Mouse (Mus musculus) lung, embryonic 16.5 days (tissue): ENCODE data around the gene Rabgef1. TPM values are rescaled to one million over a fixed set of nuclear protein-coding genes. Genes with fewer than 3 reads are reported as not detected.

Source experiments
- ATAC-seq: fragments of 200-750 bp; cut with Nextera tagmentation; 2 replicates; pipeline ENCODE4 v1.8.0; 2017; ENCODE audit warnings: low read depth, mild to moderate bottlenecking, moderate library complexity
- H3K27ac ChIP-seq: fragments of 300-500 bp; sonication (generic); 2 replicates; pipeline ENCODE4 v1.5.1; 2014; ENCODE audit warnings: mild to moderate bottlenecking, control low read depth, low read length
- H3K27me3 ChIP-seq: fragments of 300-500 bp; sonication (generic); 2 replicates; pipeline ENCODE4 v1.6.1; 2014; ENCODE audit warnings: low read depth, low read length, mixed read lengths; ENCODE audit not compliant: control insufficient read depth, insufficient read depth
- H3K36me3 ChIP-seq: fragments of 300-500 bp; sonication (generic); 2 replicates; pipeline ENCODE4 v1.6.1; 2014; ENCODE audit warnings: low read length; ENCODE audit not compliant: control insufficient read depth, insufficient read depth
- H3K4me1 ChIP-seq: fragments of 300-500 bp; sonication (generic); replicated peaks from 2 replicates; pipeline ENCODE4 v1.6.1; 2014; ENCODE audit warnings: low read length, mixed read lengths; ENCODE audit not compliant: control insufficient read depth, insufficient read depth
- H3K4me2 ChIP-seq: fragments of 300-500 bp; sonication (generic); 2 replicates; pipeline ENCODE4 v1.6.1; 2014; ENCODE audit warnings: low read depth, low read length, control low read depth
- H3K4me3 ChIP-seq: fragments of 300-500 bp; sonication (generic); 2 replicates; pipeline ENCODE4 v1.5.1; 2014; ENCODE audit warnings: mild to moderate bottlenecking, low read length, control low read depth
- H3K9ac ChIP-seq: fragments of 300-500 bp; sonication (generic); 2 replicates; pipeline ENCODE4 v1.6.1; 2014; ENCODE audit warnings: low read length, control low read depth
- H3K9me3 ChIP-seq: fragments of 300-500 bp; sonication (generic); 2 replicates; pipeline ENCODE4 v1.6.1; 2016; ENCODE audit warnings: low read length; ENCODE audit not compliant: control insufficient read depth
- WGBS: fragments of 180-500 bp; shearing (Covaris S2); extraction: QIAGEN DNeasy Blood & Tissue Kit; methylation state at CpG from one replicate; pipeline ENCODE4 v1.1.7; 2014; 5-methylcytosine and 5-hydroxymethylcytosine counted together
- polyA plus RNA-seq: library from polyadenylated mRNA; unstranded; fragments of >200 nt; fragmentation: Nextera tagmentation; extraction: Ambion mirVana; gene quantifications from 2 replicates; pipeline ENCODE4 v1.2.1, GENCODE M21; 2015

Rabgef1 gene
- 31.1 and 32.4 TPM in 2 replicates for polyA plus RNA-seq

DNA sequence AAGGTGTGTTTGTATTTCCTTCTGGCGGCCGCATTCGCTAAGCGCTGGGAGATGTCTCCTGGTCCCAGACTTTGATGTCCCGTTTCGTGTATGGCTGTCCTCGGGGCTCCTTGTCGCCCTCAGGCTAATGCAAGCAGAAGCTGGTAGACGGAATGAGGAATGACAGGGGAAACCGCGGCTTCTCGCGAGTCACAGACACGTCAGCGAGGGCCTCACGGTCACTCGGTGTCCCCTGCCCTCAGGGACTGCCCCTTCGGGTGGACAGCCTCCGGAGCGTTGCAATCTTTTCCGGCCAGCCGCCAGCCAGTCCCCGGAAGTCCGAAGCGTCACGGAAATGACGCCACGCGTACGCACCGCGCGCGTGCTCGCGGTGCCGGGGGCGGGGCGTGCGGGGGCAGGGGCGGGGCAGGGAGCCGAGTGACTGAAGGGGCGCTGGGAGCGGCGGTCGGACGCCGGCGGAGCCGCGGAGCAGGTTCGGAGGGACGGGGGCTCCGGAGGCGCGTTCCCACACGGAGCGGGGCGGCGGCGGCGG lies at the start of gene Rabgef1:
TSS of gene Rabgef1 (plus strand) at position 376 of the 532 bp plus-strand sequence.
- Histone ChIP-seq H3K9ac (peak within 1 kb of the TSS; percentile 78), H3K36me3 (no peaks in the 10 kb centered on the region), H3K4me1 (peaks cover 16% of the 10 kb centered on the region), H3K9me3 (no peaks in the 10 kb centered on the region), H3K4me3 (peak within 1 kb of the TSS; percentile 93), H3K27me3 (no peaks in the 10 kb centered on the region), H3K4me2 (peak within 1 kb of the TSS; percentile 73), H3K27ac (peak within 1 kb of the TSS; percentile 94)
- peak; percentile 96 for ATAC-seq
- WGBS, result 0% methylated on average over 36 of the region's 62 CpGs

GRCm38 (mm10) chr5:130122355-130122754 lies 49.2 kb upstream of the Rabgef1 start:
- Histone ChIP-seq H3K4me1 (no peaks in the 10 kb centered on the region; the same call in 1 of the 2 replicates), H3K4me3 (no peak overlapping the region), H3K4me2 (no peak overlapping the region), H3K9ac (no peak overlapping the region), H3K27me3 (no peaks in the 10 kb centered on the region), H3K9me3 (no peaks in the 10 kb centered on the region), H3K27ac (no peak overlapping the region), H3K36me3 (peaks cover 4% of the 10 kb centered on the region; the same call in 1 of the 2 replicates)
- 89% methylated on average over 2 of the region's 2 CpGs for WGBS
- no peak for ATAC-seq

- Histone ChIP-seq H3K27ac (no peak overlapping the region), H3K27me3 (no peaks in the 10 kb centered on the region), H3K9me3 (no peaks in the 10 kb centered on the region), H3K9ac (no peak overlapping the region), H3K4me1 (no peaks in the 10 kb centered on the region), H3K4me2 (no peak overlapping the region), H3K4me3 (no peak overlapping the region), H3K36me3 (peaks cover 4% of the 10 kb centered on the region; the same call in 1 of the 2 replicates)
- WGBS, result 86% methylated on average over 5 of the region's 5 CpGs
- ATAC-seq, result no peak
Measured at GRCm38 (mm10) chr5:130124271-130124670, 47.3 kb upstream of the Rabgef1 start.

DNA sequence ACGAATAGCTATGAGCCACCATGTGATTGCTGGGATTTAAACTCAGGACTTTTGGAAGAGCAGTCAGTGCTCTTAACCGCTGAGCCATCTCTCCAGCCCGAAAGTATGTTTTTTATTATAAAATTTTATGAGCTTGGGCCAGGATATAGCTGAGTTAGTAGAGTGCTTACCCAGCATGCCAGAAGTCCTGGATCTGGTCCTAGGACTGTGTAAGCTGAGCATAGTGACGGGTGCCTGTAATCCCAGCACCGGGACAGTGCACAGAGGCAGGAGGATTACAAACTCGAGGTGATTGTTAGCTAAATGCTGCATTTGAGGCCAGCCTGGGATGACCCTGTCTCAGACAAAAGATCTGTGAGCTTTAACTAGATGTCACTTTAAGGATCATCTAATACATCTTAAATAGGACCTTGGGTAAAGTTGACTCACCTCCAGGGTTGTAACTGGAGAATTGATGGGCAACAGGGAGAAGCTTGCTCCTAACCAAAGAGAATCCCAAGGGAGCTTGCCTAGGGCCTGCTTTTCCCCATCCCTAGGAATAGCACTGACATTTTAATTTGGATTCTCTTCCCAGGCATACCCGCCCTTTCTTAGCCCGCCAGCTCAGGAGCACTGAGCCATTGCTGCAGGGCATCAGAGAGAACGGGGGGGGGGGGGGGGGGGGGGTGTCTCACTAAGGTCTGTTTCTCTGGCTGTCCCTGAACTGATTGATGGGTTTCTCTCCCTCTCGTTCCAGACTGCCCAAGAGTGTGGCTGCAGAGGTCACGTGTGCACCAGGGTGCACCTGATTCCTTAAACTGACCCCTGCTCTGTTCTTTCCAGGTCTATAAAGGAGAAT lies 42.7 kb upstream of the Rabgef1 start:
- Histone ChIP-seq H3K9me3 (no peaks in the 10 kb centered on the region), H3K4me1 (no peaks in the 10 kb centered on the region), H3K4me3 (no peak overlapping the region), H3K27me3 (no peaks in the 10 kb centered on the region), H3K4me2 (no peak overlapping the region), H3K27ac (no peak overlapping the region), H3K36me3 (peaks cover 4% of the 10 kb centered on the region; the same call in 1 of the 2 replicates), H3K9ac (no peak overlapping the region)
- ATAC-seq, result no peak
- 66% methylated on average over 10 of the region's 11 CpGs for WGBS

GRCm38 (mm10) chr5:130129524-130129793 lies 42.1 kb upstream of the Rabgef1 start:
- Histone ChIP-seq H3K27me3 (no peaks in the 10 kb centered on the region), H3K27ac (no peak overlapping the region), H3K4me2 (no peak overlapping the region), H3K4me1 (no peaks in the 10 kb centered on the region), H3K9me3 (no peaks in the 10 kb centered on the region), H3K9ac (no peak overlapping the region), H3K36me3 (peaks cover 4% of the 10 kb centered on the region; the same call in 1 of the 2 replicates), H3K4me3 (no peak overlapping the region)
- 80% methylated on average over 5 of the region's 5 CpGs for WGBS
- no peak for ATAC-seq

- 88% methylated on average over 13 of the region's 13 CpGs for WGBS
- Histone ChIP-seq H3K36me3 (no peaks in the 10 kb centered on the region; the same call in 1 of the 2 replicates), H3K4me2 (no peak overlapping the region), H3K4me1 (no peaks in the 10 kb centered on the region), H3K9ac (no peak overlapping the region), H3K27me3 (no peaks in the 10 kb centered on the region), H3K4me3 (no peak overlapping the region), H3K27ac (no peak overlapping the region), H3K9me3 (no peaks in the 10 kb centered on the region)
- ATAC-seq, result no peak
Measured at GRCm38 (mm10) chr5:130136597-130136996, 35.0 kb upstream of the Rabgef1 start.

- WGBS, result 16% methylated on average over 8 of the region's 8 CpGs
Measured at GRCm38 (mm10) chr5:130139393-130139792, 32.2 kb upstream of the Rabgef1 start.

GRCm38 (mm10) chr5:130141138-130141537 lies 30.5 kb upstream of the Rabgef1 start:
- H3K9ac ChIP-seq, result no peak overlapping the region
- H3K4me1 ChIP-seq, result peaks cover 14% of the 10 kb centered on the region
- no peaks in the 10 kb centered on the region for H3K9me3 ChIP-seq
- H3K4me3 ChIP-seq, result no peak overlapping the region
- no peak for ATAC-seq
- 74% methylated on average over 5 of the region's 5 CpGs for WGBS
- H3K27ac ChIP-seq, result no peak overlapping the region
- no peaks in the 10 kb centered on the region for H3K27me3 ChIP-seq
- no peak overlapping the region for H3K4me2 ChIP-seq
- no peaks in the 10 kb centered on the region; the same call in 1 of the 2 replicates for H3K36me3 ChIP-seq

More at GRCm38 (mm10) chr5:130139393-130139792, 32.2 kb upstream of the Rabgef1 start:
- ATAC-seq, result no peak
- Histone ChIP-seq H3K36me3 (no peaks in the 10 kb centered on the region; the same call in 1 of the 2 replicates), H3K4me2 (no peak overlapping the region), H3K4me3 (no peak overlapping the region), H3K27ac (no peak overlapping the region), H3K9ac (no peak overlapping the region), H3K27me3 (no peaks in the 10 kb centered on the region), H3K4me1 (peaks cover 5% of the 10 kb centered on the region; the same call in 1 of the 2 replicates), H3K9me3 (no peaks in the 10 kb centered on the region)

DNA sequence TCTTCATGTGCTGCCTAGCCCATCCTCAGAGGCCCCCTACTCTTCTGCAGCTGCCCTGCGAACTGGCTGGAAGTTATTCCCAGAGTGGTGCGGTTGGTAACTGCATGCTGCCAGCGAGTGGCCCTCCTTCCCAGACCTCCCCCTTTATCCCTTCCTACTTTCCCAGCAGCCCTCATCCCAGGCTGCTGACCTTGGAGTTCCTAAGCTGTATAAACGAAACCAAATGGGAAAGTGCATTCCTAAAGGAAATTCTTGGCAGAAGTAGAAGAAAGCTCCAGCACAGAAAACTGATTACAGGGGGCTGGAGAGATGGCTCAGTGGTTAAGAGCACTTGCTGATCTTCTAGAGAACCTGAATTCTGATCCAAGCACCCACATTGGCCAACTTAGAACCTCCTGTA lies 29.6 kb upstream of the Rabgef1 start:
- Histone ChIP-seq H3K4me1 (peaks cover 14% of the 10 kb centered on the region), H3K27me3 (no peaks in the 10 kb centered on the region), H3K9ac (no peak overlapping the region), H3K27ac (0 out of 2 replicates have a peak overlapping the region, but pooled peaks have one; percentile 16), H3K9me3 (no peaks in the 10 kb centered on the region), H3K4me2 (no peak overlapping the region), H3K4me3 (no peak overlapping the region), H3K36me3 (no peaks in the 10 kb centered on the region)
- 47% methylated on average over 4 of the region's 4 CpGs for WGBS
- ATAC-seq, result no peak
